Mouse (Mus musculus) lung, postnatal 0 days (tissue): ENCODE data around the gene Osbpl11. TPM values are rescaled to one million over a fixed set of nuclear protein-coding genes. Genes with fewer than 3 reads are reported as not detected.
A peak's percentile ranks its signal among the peaks of the same experiment; 100 is the strongest.
"Not testable (repeated sequence)": the region's sequence is repeated elsewhere in the genome, so short reads cannot be mapped to it uniquely, and the experiment has no call there.

Experiments
- ATAC-seq: fragments of 200-750 bp; cut with Nextera tagmentation; 2 replicates; pipeline ENCODE4 v1.8.0; 2017; ENCODE audit warnings: moderate library complexity
- DNase-seq: peaks from one replicate; pipeline ENCODE4 v3.0.0-alpha.2; 2016; ENCODE audit warnings: low spot score
- H3K27ac ChIP-seq: fragments of 300-500 bp; sonication (generic); 2 replicates; pipeline ENCODE4 v1.5.1; 2014; ENCODE audit warnings: antibody characterized with exemption, mild to moderate bottlenecking, low read length, mixed read lengths
- H3K27me3 ChIP-seq: fragments of 300-500 bp; sonication (generic); replicated peaks from 2 replicates; pipeline ENCODE4 v1.6.1; 2014; ENCODE audit warnings: low read length, mixed read lengths; ENCODE audit not compliant: insufficient read depth
- H3K36me3 ChIP-seq: fragments of 300-500 bp; sonication (generic); 2 replicates; pipeline ENCODE4 v1.6.1; 2014; ENCODE audit warnings: low read length, mixed read lengths; ENCODE audit not compliant: insufficient read depth
- H3K4me1 ChIP-seq: fragments of 300-500 bp; sonication (generic); 2 replicates; pipeline ENCODE4 v1.6.1; 2014; ENCODE audit warnings: antibody characterized with exemption, low read depth, low read length, mixed read lengths; ENCODE audit not compliant: insufficient read depth
- H3K4me2 ChIP-seq: fragments of 300-500 bp; sonication (generic); replicated peaks from 2 replicates; pipeline ENCODE4 v1.6.1; 2014; ENCODE audit warnings: low read depth, mild to moderate bottlenecking, low read length, moderate library complexity, mixed read lengths
- H3K4me3 ChIP-seq: fragments of 300-500 bp; sonication (generic); 2 replicates; pipeline ENCODE4 v1.5.1; 2014; ENCODE audit warnings: low read depth, low read length
- H3K9ac ChIP-seq: fragments of 300-500 bp; sonication (generic); replicated peaks from 2 replicates; pipeline ENCODE4 v1.6.1; 2014; ENCODE audit warnings: low read depth, mild to moderate bottlenecking
- H3K9me3 ChIP-seq: fragments of 300-500 bp; sonication (generic); 2 replicates; pipeline ENCODE4 v1.6.1; 2016; ENCODE audit warnings: low read length, mixed read lengths
- CTCF ChIP-seq: IDR thresholded peaks from 2 replicates; pipeline ENCODE4 v1.5.1; 2016; ENCODE audit warnings: antibody characterized with exemption, mild to moderate bottlenecking
- EP300 ChIP-seq: IDR thresholded peaks from 2 replicates; pipeline ENCODE4 v1.6.1; 2016; ENCODE audit warnings: antibody characterized with exemption, mild to moderate bottlenecking, control low read depth
- WGBS: fragments of 180-500 bp; shearing (Covaris S2); extraction: QIAGEN DNeasy Blood & Tissue Kit; methylation state at CpG from one replicate; pipeline ENCODE4 v1.1.7; 2014; 5-methylcytosine and 5-hydroxymethylcytosine counted together
- polyA plus RNA-seq: library from polyadenylated mRNA; unstranded; fragments of >200 nt; fragmentation: Nextera tagmentation; extraction: Ambion mirVana; gene quantifications from 2 replicates; pipeline ENCODE4 v1.2.1, GENCODE M21; 2015

Osbpl11 gene
- polyA plus RNA-seq, 1 experiment from 2014 or later: 13.6 TPM

DNA sequence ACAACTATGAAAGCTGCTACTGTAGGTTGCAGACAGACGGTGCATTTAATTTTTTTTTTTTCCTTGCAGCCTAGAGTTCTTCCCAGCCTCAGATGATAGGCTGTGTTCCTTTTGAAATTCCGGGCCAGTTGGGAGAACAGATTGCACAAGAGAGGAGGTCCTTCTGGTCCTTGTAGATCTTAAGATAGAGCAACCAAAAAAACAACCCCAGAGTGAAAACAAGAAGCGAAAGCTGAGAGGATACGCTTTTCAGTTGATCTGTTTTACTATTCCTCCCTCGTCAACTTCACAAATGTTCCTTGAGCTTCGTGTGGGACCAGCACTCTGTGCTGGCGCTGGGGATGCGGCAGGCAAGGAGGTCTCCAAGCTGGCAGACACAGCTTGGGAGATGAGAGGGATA lies 33.3 kb upstream of the Osbpl11 start:
- ATAC-seq (no peak), DNase-seq (peak; percentile 27)
- no peak overlapping the region for H3K4me2 ChIP-seq
- no peak overlapping the region for H3K9ac ChIP-seq
- no peak overlapping the region for H3K27ac ChIP-seq
- WGBS: 56% methylated on average over 8 of the region's 8 CpGs
- H3K27me3 ChIP-seq: no peaks in the 10 kb centered on the region
- H3K4me1 ChIP-seq: no peaks in the 10 kb centered on the region
- H3K9me3 ChIP-seq: no peaks in the 10 kb centered on the region
- no peak for TF ChIP-seq CTCF
- TF ChIP-seq EP300: no peak
- H3K4me3 ChIP-seq: no peak overlapping the region
- H3K36me3 ChIP-seq: no peaks in the 10 kb centered on the region

DNA sequence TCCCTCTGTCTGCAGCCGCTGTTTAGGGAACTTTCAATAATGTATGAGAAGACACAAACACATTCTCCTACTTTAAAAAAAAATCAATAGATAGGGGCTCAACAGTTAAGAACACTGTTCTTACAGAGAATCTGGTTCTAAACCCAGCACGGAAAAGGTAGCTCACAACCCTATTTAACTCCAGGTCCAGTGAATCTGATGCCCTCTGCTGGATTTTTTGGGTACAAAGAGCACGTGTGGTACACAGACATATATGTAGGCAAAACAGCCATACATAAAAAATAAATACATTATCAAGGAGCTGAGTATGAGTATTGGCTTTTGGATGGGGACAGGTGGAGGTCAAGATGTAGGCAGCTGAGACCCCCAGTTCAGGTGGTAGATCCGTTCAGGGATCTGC lies 29.9 kb upstream of the Osbpl11 start:
- Histone ChIP-seq H3K27me3 (no peaks in the 10 kb centered on the region), H3K4me3 (no peak overlapping the region), H3K36me3 (no peaks in the 10 kb centered on the region), H3K27ac (no peak overlapping the region), H3K9me3 (no peaks in the 10 kb centered on the region), H3K4me1 (no peaks in the 10 kb centered on the region), H3K4me2 (no peak overlapping the region), H3K9ac (no peak overlapping the region)
- DNase-seq: peak; percentile 69
- TF ChIP-seq EP300 (no peak), CTCF (peak; percentile 70)
- WGBS: 46% methylated on average over 4 of the region's 4 CpGs
- no peak for ATAC-seq

DNA sequence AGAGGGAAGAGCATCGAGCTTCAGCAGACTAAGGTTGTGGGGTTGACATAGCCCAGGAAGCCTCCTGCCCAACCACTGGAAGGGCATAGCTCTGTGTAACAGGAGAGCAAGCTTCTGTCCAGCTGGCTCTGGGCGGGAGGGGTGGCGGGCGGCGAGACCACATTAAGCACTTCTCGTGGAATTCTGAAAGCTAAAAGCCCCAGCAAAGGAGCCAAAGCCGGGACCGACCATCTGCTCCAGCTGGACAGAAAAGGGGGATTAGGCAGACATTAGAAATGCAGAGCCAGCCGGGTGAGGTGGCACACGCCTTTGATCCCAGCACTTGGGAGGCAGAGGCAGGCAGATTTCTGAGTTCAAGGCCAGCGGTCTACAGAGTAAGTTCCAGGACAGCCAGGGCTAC lies 26.9 kb upstream of the Osbpl11 start:
- no peaks in the 10 kb centered on the region for H3K9me3 ChIP-seq
- no peak overlapping the region for H3K9ac ChIP-seq
- no peaks in the 10 kb centered on the region for H3K27me3 ChIP-seq
- WGBS: 90% methylated on average over 11 of the region's 11 CpGs
- ATAC-seq (no peak), DNase-seq (no peak)
- H3K4me1 ChIP-seq: no peaks in the 10 kb centered on the region
- no peak overlapping the region for H3K4me3 ChIP-seq
- H3K27ac ChIP-seq: no peak overlapping the region
- H3K36me3 ChIP-seq: no peaks in the 10 kb centered on the region
- TF ChIP-seq EP300: no peak
- TF ChIP-seq CTCF: no peak
- no peak overlapping the region for H3K4me2 ChIP-seq

DNA sequence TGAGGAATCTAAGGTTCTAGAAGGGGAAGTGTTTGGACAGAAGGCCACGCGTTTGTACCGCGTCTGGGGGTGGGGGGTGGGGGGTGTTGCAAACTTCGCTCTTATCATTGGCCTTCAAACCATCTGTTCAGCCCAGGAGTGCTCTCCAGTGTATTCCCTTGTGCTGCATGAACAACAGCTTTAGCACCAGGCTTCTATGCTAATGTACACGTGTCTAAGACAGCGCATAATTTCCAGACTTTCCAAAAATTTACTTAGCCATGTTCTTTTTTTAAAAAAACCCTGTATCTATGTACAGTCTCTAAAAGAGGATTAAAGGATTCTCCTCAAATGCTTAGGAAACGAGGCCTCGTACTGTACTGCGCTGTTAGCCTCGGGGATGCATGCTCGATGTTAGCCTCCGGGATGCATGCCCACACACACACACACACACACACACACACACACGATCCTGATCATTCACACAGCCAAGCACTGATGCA lies 26.2 kb upstream of the Osbpl11 start:
- no peak overlapping the region for H3K4me2 ChIP-seq
- H3K36me3 ChIP-seq: no peaks in the 10 kb centered on the region
- TF ChIP-seq CTCF: no peak
- TF ChIP-seq EP300: no peak
- H3K9ac ChIP-seq: no peak overlapping the region
- no peak overlapping the region for H3K27ac ChIP-seq
- no peak overlapping the region for H3K4me3 ChIP-seq
- no peaks in the 10 kb centered on the region for H3K4me1 ChIP-seq
- WGBS: 83% methylated on average over 14 of the region's 14 CpGs
- DNase-seq (no peak), ATAC-seq (no peak)
- H3K9me3 ChIP-seq: no peaks in the 10 kb centered on the region
- H3K27me3 ChIP-seq: no peaks in the 10 kb centered on the region

DNA sequence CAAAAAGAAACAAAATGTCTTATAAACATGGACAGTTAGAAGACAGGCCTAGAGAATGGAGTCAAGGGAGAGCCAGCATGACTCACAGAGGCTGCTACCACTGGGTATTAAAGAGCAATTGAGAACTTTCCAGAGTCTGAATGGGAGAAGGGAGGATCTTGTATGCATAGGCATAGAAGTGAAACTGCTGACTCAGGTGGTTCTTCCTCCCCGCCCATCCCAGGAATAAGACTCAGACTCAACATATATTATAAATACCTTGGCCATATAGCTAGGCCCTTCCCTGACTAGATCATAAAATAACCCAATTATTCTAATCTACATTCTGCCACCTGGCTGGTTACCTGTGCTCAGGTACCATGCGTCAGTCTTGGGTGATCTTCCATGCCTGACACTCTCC lies 25.5 kb upstream of the Osbpl11 start:
- no peak overlapping the region for H3K4me3 ChIP-seq
- TF ChIP-seq EP300 (no peak), CTCF (no peak)
- H3K4me1 ChIP-seq: no peaks in the 10 kb centered on the region
- no peak overlapping the region for H3K4me2 ChIP-seq
- ATAC-seq (no peak), DNase-seq (no peak)
- no peaks in the 10 kb centered on the region for H3K36me3 ChIP-seq
- H3K27me3 ChIP-seq: no peaks in the 10 kb centered on the region
- no peaks in the 10 kb centered on the region for H3K9me3 ChIP-seq
- H3K27ac ChIP-seq: no peak overlapping the region
- H3K9ac ChIP-seq: no peak overlapping the region
- WGBS: 94% methylated on average over 2 of the region's 2 CpGs

DNA sequence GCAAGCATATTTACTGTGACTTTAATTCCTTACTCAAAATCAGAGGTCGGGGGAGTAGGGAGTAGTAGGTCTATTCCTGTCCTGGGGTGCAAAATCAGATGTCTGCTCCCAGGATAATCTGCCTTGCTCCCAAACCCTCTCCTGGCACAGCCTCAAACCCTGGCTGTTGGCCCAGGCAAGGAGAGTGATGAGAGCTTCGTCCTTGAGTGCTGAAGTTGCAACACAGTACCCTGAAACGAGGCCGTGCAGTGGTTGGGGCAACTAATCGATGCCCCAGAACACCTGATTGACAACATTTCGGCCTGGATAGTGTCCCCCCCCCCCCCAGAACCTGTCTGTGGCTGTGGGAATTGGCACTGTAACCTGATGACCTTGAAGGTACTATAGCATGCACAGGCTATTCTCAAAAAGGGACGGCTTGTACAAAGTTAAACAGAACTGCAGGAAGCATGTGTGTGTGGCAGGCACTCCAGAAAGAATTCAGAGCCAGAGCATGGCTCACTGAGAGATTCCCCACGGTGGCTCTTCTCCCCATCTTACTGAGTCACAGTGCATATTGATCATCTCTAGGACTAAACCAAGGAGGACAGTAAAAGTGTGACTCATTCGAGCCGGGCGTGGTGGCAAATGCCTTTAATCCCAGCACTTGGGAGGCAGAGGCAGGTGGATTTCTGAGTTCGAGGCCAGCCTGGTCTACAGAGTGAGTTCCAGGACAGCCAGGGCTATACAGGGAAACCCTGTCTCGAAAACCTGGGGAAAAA lies 21.4 kb upstream of the Osbpl11 start:
- ATAC-seq: no peak
- no peak overlapping the region for H3K9ac ChIP-seq
- H3K4me2 ChIP-seq: no peak overlapping the region
- no peaks in the 10 kb centered on the region for H3K27me3 ChIP-seq
- H3K36me3 ChIP-seq: no peaks in the 10 kb centered on the region
- no peak overlapping the region for H3K4me3 ChIP-seq
- no peaks in the 10 kb centered on the region for H3K4me1 ChIP-seq
- H3K27ac ChIP-seq: no peak overlapping the region
- WGBS: 61% methylated on average over 13 of the region's 13 CpGs
- no peak for DNase-seq
- TF ChIP-seq EP300 (no peak), CTCF (no peak)
- no peaks in the 10 kb centered on the region for H3K9me3 ChIP-seq

DNA sequence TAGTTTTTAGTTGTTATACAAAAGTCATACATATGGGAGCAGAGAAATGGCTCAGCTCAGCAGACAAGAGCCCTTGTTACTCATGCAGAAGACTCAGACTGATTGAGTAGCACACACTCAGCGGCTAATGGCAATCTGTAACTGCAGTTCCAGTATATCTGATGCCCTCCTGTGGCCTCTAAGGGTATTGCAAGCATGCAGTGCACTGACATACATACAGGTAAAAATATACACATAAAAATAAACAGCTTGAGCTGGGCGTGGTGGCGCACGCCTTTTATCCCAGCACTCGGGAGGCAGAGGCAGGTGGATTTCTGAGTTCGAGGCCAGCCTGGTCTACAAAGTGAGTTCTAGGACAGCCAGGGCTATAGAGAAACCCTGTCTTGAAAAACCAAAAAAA lies 18.6 kb upstream of the Osbpl11 start:
- not testable (repeated sequence) for H3K4me1 ChIP-seq, ATAC-seq, H3K4me2 ChIP-seq, H3K4me3 ChIP-seq, H3K27me3 ChIP-seq, H3K27ac ChIP-seq, H3K9ac ChIP-seq, H3K9me3 ChIP-seq, H3K36me3 ChIP-seq
- 59% methylated on average over 6 of the region's 6 CpGs for WGBS
- peak; percentile 70 for TF ChIP-seq CTCF
- peak; percentile 39 for DNase-seq
